ENCODE assay signal across 18 mouse cellular contexts in genomic region chr4:57822641-57823040, GRCm38 (mm10).
DNase-seq lines count a peak whose midpoint lies in the region; TF ChIP-seq lines count a peak whose summit lies in the region.
"Had no signal": no experiment of that assay in that cellular context is flagged by ENCODE, and none has a peak within 500 bp of the region (broad histone marks: within the 10 kb centered on the region; RNA-seq: fewer than 3 reads in every experiment).

No protein-coding gene starts in this region.

- H3K27ac ChIP-seq in heart, adult 2 months = peak overlapping the region; percentile 26; the same call in 1 of the 2 replicates
- H3K27ac ChIP-seq in CH12.LX (ENCODE audit: insufficient read depth, low read depth) = no peak overlapping the region

- in situ Hi-C loops in CH12.LX (cut with MboI; ENCODE audit: low pct_ligation_motif_present, low pct_unique_long_range_greater_than_20kb, low sequenced_read_pairs) = no loop called here

- H3K36me3 ChIP-seq in heart, adult 2 months (ENCODE audit: control insufficient read depth, insufficient read depth, low read length) = peaks cover 11% of the 10 kb centered on the region
- no peaks in the 10 kb centered on the region for H3K36me3 ChIP-seq in CH12.LX (replicated peaks in 1 of 2; ENCODE audit: control insufficient read depth in 1 of 2, insufficient read depth in 1 of 2, low read length in 1 of 2)
- H3K36me3 ChIP-seq: forebrain, embryonic 12.5 days; hindbrain, embryonic 12.5 days had no signal

- no peak for TF ChIP-seq POLR2A in heart, adult 2 months (IDR thresholded peaks at IDR 0.05; ENCODE audit: insufficient read depth, low read depth, low read length)
- TF ChIP-seq POLR2A in CH12.LX (IDR thresholded peaks at IDR 0.05; ENCODE audit: low read depth, low read length) = no peak

- peaks cover 5% of the 10 kb centered on the region for H3K9me3 ChIP-seq in CH12.LX (replicated peaks; ENCODE audit: low read length)
- H3K9me3 ChIP-seq: embryonic facial prominence, embryonic 13.5 days; forebrain, embryonic 12.5 days; hindbrain, embryonic 12.5 days had no signal

- peaks cover 17% of the 10 kb centered on the region for H3K4me1 ChIP-seq in heart, adult 2 months (ENCODE audit: control insufficient read depth, insufficient read depth, low read length)
- peaks cover 0 to 12% of the 10 kb centered on the region in 2 experiments; a peak in 2 of 4 replicates for H3K4me1 ChIP-seq in CH12.LX (ENCODE audit: control insufficient read depth in 1 of 2, insufficient read depth in 2 of 2)

- H3K79me2 ChIP-seq in heart, adult 2 months (replicated peaks; ENCODE audit: control insufficient read depth, insufficient read depth, low read length) = peaks cover 9% of the 10 kb centered on the region
- no peaks in the 10 kb centered on the region for H3K79me2 ChIP-seq in CH12.LX (replicated peaks; ENCODE audit: control insufficient read depth, extremely low read depth, insufficient read depth, poor library complexity, severe bottlenecking)

- 74% methylated on average over 5 of the region's 5 CpGs for WGBS in heart, adult 2 months

- dilution Hi-C loops in CH12.LX (cut with MboI; ENCODE audit: extremely low pct_ligation_motif_present, extremely low pct_unique_long_range_greater_than_20kb, low sequenced_read_pairs) = no loop called here

- TF ChIP-seq CTCF in heart, adult 2 months (IDR thresholded peaks at IDR 0.05) = no peak
- no peak for TF ChIP-seq CTCF in CH12.LX (conservative IDR thresholded peaks at IDR 0.05 in 1 of 2, IDR thresholded peaks at IDR 0.05 in 1 of 2; ENCODE audit: low read depth in 2 of 2, low read length in 2 of 2)

- no peak for TF ChIP-seq EP300 in heart, adult 2 months (IDR thresholded peaks at IDR 0.05; ENCODE audit: insufficient read depth, low read depth, low read length)
- TF ChIP-seq EP300 in CH12.LX (IDR thresholded peaks at IDR 0.05; ENCODE audit: low read length) = no peak

- no peak overlapping the region for H3K9ac ChIP-seq in heart, adult 2 months (ENCODE audit: low read depth, low read length)
- H3K9ac ChIP-seq in CH12.LX (ENCODE audit: insufficient read depth, low read depth) = no peak overlapping the region

- TF ChIP-seq RAD21 in CH12.LX (IDR thresholded peaks at IDR 0.05; ENCODE audit: low read depth, low read length) = no peak

- H3K27me3 ChIP-seq in heart, adult 2 months (ENCODE audit: control insufficient read depth, insufficient read depth, low read length) = no peaks in the 10 kb centered on the region
- no peaks in the 10 kb centered on the region for H3K27me3 ChIP-seq in CH12.LX (replicated peaks)
- H3K27me3 ChIP-seq: embryonic facial prominence, embryonic 13.5 days; hindbrain, embryonic 12.5 days had no signal

- no peak overlapping the region for H3K4me2 ChIP-seq in CH12.LX (ENCODE audit: insufficient read depth, low read depth, poor library complexity, severe bottlenecking)

- no peak overlapping the region for H3K4me3 ChIP-seq in heart, adult 2 months
- no peak overlapping the region for H3K4me3 ChIP-seq in CH12.LX (replicated peaks in 1 of 3; ENCODE audit: low read depth in 2 of 3, low read length in 2 of 3, poor library complexity in 1 of 3)
- H3K4me3 ChIP-seq: hindbrain, embryonic 12.5 days had no signal

- DNase-seq in heart, adult 2 months = no peak
- no peak for DNase-seq in heart, postnatal 36 days
- DNase-seq in CH12.LX (ENCODE audit: extremely low read depth) = no peak
- peak; percentile 51 for DNase-seq in thymus, postnatal 0 days (ENCODE audit: low spot score)
- DNase-seq in thymus, postnatal 36 days = peak; percentile 49 to 71
- DNase-seq in gastrocnemius, adult 18-20 months (ENCODE audit: low spot score) = no peak
- DNase-seq in frontal cortex, adult 2 months (ENCODE audit: extremely low spot score in 1 of 2, low spot score in 1 of 2) = no peak
- DNase-seq: adrenal gland, adult 2 months; adrenal gland, postnatal 25 days; cerebellum, adult 18-20 months; cerebellum, adult 9-11 months; cerebellum, postnatal 36 days; gastrocnemius, adult 2 months; gastrocnemius, postnatal 25 days; heart, adult 18-20 months had no signal

- intact Hi-C loops in heart, adult 2 months (cut with DNase I) = no loop called here
- intact Hi-C loops in heart, postnatal 36 days (cut with DNase I) = no loop called here

TF ChIP-seq in CH12.LX, 34 proteins besides CTCF, POLR2A, EP300 and RAD21:
- TF ChIP-seq ZNF384 (IDR thresholded peaks at IDR 0.05; ENCODE audit: low read depth, low read length) = no peak
- TF ChIP-seq RCOR1 (conservative IDR thresholded peaks at IDR 0.05; ENCODE audit: low read depth, low read length) = no peak
- TF ChIP-seq BHLHE40 (IDR thresholded peaks at IDR 0.05; ENCODE audit: low read depth, low read length) = 0 out of 2 replicates have a peak, but pooled peaks have one; percentile 22

Comparison
In these comparisons a context has a peak if more than half of its experiments do, and no peak if none do; other contexts are left out.
1. DNase-seq: peak in thymus, postnatal 0 days (single experiment) and thymus, postnatal 36 days (2 of 2); none in heart, adult 2 months (0 of 2), heart, postnatal 36 days (0 of 2), CH12.LX (single experiment), gastrocnemius, adult 18-20 months (single experiment) and frontal cortex, adult 2 months (0 of 2).